Mouse (Mus musculus) adrenal gland, postnatal 14 days (tissue): ENCODE results near the gene Syt7. TPM values are rescaled to one million over a fixed set of nuclear protein-coding genes. Genes with fewer than 3 reads are reported as not detected.
A peak's percentile ranks its signal among the peaks of the same experiment; 100 is the strongest.

Source experiments
- DNase-seq: peaks from one replicate; pipeline ENCODE4 v3.0.0; 2021; ENCODE audit warnings: mixed read lengths
- total RNA-seq: library from RNA; stranded (reverse); gene quantifications from 2 replicates; pipeline ENCODE4 v1.2.3, GENCODE M21; 2021

Syt7 gene
- total RNA-seq, 1 experiment from 2014 or later, result 24.1 TPM

DNA sequence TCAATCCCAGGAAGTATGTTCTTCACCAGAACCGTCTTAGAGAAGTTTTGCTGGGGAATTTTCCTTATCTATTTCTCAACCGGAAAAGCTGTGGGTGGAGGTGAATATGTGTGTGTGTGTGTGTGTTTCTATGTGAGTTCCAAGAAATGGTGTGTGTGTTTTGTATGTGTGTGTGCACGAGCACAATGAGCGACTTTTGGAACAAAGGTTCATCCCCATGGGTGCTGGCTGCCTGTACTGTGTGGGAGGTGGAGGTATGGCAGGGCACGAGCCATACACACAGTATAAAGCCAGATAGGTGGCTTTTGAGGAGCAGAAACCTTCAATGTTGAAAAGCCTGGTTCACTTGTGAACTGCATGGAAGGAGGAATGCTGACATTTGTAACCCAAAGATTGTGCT, 1.2 kb upstream of the Syt7 start:
- DNase-seq, result no peak

DNA sequence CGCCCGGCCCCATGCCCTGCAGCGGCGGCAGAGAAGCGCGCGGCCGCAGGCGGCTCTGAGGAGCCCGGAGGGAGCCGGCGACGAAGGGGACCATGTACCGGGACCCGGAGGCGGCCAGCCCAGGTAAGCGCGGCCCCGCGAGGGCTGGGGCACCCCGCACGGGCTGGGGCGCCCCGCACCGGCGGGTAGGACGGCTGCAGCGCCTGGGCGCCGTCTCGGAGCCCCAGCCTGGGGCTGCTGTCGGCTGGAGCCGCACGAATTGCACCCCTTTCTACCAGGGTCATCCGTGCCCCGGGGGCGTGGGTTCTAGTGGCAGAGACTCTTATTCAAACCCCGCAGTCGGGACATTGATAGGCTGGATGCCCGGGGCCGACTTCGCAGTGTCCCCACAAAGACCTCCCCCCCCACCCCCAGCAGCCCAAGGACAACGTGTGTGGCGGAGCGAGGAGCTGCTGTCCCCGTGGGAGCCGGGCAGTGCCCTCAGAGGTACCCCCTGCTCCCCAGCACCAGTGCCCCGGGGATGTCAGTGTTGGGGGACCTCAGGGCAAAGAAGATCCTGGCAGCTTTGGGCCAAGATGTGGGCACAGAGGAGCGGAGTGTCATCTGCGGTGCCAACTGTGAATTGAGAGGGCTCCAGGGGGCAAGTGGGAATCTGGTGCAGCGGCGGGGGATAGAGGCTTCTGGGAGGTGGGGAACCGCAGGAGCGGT, 655 bp downstream of the Syt7 start:
- DNase-seq, result peak; percentile 52

DNA sequence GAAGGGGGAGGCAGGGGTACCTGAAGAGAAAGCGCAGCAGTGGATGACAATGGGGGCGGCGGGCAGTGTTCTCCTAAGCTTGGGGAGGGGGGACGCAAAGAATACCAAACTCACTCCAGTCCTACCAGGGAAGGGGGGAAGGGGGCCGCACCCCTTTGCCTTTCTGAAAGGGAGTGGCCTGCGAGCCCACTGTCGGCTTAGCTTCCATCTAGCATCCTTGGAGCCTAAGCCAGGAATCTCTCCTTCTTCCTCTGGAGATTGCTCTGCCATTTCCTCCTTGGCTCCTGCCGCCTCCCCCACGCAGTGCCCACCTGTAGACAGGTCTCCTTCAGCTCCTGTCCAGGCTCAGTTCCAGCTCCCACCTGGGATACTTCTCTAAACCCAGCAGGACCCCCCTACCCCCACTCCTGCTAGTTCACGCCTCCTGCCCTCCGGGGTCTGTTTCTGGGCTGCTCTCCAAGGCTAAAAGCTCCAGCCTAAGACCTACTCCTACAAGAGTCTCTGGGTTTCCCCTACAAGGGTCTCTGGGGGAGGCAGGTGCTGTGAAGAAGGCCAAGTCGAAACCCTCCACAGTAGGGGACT, 1.3 kb downstream of the Syt7 start:
- no peak for DNase-seq

DNA sequence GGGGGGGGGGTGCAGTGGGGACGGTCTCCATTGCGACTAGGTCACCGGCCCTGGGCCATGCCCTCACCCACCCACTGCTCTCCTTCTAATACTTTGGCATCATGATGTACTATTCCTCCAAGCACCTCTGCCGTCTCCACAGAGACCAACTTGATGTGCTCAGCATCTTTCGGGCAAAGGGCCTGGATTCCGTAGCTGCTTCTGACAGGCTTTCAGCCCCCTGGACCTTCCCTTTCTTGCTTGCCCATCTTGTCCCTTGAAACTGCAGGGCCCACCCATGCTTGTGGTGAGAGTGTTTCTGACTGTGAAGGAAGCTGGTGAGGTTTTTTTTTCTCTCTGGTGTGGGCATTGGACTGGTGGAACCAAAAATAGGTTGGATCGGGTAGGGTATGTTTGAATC, 2.1 kb downstream of the Syt7 start:
- no peak for DNase-seq

DNA sequence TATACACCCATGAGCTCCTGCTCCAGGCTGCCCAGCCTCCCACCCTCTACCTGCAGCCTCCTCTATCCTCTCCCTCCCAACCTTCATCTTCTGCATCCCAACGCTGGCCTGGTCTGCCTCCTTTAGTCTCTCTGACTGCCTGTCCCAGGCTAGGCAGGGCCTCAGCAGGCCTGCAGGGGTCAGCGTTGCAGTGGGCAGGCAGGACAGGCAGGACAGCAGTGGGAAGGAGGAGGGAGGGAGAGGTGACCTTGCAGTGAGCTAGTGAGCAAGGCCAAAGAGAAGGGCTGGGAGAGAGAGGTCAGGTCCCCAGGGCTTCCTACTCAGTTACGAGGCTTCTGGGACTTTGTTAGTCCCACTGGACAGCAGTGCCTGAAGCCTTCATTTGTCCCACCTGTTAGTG, 3.1 kb downstream of the Syt7 start:
- DNase-seq, result peak; percentile 85

DNA sequence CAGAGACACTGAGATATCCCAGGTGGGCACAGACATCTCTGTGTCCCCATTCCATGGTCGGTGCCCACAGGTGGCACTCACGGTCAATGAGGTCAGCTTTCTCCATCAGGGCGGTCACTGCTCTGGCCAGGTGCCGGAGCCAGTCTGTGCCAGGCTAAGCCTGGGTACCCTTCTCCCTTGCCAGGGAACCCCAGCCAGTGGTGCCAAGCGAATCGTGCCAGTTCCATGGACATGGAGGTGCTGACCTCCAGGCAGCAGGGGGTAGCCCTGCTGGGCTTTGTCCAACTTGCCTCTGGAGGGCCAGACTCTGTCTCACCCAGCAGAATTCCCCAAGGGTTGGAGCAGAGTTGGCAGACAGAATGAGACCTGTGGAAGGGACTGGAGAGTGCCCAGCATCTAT, 4.6 kb downstream of the Syt7 start:
- peak; percentile 29 for DNase-seq

DNA sequence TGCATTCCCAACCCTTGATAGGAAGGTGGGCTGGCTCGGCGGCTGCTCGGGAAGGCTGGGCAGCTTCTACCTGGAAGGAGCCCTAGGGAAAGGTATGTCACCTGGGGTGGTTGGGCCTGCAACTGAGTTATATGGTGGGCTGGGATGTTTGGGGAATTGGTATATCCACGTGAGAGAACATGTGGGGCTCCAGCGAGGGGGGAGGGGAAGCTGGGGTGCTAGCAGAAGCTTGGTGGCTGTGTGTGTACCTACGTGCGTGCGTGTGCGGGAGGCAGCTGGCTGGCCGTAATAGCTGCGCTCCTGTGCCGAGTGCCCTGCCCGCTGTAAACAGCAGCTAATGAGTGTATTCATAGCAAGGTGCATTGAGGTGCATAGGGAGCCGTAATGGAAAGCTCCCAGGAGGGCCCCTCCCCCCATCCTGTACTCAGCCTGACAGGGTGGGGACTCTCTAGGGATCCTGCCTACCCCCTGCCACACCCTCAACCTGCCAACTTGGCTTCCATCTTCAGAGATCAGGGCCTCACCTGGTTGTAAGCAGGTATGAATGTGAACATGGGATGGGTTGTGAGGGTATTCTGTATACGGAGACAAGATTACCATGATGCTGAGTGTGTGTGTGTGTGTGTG, 5.1 kb downstream of the Syt7 start:
- no peak for DNase-seq

DNA sequence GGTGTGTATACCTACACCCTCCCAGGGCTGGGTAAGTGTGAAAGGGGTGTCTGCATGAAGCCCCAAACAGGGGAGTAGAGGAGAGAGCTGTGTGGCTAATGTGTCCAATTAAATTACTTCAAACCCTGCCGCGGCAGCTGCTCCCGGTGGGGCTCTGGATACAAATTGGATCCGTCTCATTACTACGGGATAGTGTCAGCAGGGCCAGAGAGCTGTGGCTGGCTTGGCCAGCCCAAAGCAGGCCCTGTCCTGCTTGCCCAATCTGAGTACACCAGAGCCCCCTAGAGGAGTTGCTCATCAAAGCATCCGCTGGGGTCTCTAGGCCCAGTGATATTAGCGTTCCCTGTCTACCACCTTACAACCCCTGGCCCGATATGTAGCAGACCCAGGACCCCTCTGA, 6.3 kb downstream of the Syt7 start:
- DNase-seq, result peak; percentile 27

DNA sequence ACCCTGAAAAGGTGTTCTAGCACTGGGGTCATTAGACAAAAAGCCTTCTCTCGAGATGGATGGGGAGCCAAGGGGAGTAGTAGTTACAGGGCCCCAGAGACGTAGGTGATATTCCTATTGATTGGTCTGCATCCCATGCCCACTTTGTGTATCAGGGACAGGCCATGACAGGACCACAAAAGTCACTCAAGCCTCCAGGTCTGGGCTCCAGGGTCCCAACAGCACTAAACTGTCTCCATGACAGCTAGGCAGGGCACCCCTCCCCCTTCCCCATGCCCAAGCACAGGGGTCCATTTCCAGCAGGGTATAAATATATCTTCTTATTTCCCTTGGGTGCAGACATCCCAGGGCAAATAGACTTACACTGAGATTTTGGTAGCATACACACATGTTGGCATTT, 8.1 kb downstream of the Syt7 start:
- no peak for DNase-seq

DNA sequence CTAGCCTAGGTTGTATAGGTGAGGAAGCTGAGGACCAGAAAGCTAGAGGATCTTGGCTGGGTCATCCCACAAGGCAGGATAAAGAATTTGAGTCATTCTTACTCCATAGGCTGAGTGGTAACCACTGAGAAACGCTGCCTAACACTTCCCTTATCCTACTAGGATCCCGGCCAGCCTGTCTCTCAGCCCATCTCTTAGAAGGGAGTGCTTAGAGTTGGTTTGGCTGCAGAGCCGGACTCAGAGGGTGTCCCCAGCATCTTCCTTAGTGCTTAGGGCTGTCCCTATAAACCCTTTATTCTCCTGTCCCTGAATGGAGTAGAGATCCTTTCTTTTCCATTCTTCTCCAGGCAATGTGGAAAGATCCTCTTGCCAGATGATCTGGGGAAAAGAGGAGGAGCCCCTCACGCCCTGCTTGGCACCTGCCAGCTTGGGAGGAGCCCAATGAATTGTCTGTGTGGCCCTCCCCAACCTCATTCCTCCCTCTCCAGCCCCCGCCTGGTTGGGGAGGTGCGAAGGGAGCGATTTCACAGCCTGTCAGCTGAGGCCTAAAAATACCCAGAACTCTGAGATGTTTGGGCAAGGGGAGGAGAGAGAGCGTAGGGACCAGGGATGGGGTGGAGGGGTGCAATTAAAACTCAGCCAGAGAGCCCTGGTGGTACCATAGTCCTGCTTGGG, 8.7 kb downstream of the Syt7 start:
- DNase-seq, result no peak

DNA sequence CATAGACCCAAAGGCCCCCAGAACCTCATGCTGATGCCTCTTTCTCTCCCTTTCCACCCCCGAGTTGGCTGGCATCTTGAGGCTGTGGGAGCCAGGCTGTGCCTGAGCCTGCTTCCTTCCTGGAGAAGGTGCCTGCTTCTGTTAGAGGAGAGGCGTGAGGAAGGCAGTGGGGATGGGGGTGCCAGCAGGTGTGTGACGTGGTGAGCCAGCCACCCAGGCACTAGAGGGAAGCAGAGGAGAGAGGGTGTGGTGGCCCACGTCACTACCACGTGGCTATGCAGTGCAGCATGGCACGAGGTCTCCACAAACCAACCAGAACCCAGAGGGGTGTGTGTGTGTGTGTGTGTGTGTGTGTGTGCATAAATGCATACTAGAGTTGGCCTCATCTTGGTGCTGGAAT, 9.4 kb downstream of the Syt7 start:
- DNase-seq, result no peak

DNA sequence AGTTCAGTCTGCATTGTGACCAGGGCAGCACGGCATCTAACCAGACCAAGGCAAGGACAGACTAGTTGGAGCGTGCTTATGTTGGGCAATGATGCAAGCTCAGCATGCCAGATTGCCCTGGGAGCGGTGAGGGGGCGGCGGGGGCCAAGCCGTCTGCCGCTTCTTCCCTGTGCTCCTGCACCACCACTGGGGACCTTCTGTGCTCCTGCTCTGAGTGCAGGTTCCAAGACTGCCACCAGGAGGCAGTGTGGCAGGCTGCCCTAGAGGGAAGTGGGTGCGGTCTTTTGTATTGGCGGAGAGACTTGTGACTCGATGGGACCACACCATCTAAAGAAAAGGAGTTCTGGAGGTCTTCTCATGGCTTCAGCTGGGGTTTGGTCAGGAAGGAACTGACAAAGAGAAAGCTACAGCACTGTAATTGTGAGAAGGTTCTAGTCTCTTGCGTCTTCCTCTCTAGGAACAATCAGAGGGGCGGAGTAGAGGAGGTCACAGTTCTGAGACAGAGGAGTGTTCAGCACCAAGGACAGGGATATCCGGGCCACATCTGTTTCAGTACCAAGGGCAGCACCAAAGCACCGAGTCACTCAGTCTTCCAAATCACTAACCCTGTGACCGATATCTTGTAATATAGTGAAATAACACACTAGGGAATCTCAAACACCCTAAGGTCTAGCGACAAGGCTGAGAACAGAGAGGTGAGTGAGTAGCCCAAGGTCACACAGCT, 14.0 kb downstream of the Syt7 start:
- peak; percentile 82 for DNase-seq

DNA sequence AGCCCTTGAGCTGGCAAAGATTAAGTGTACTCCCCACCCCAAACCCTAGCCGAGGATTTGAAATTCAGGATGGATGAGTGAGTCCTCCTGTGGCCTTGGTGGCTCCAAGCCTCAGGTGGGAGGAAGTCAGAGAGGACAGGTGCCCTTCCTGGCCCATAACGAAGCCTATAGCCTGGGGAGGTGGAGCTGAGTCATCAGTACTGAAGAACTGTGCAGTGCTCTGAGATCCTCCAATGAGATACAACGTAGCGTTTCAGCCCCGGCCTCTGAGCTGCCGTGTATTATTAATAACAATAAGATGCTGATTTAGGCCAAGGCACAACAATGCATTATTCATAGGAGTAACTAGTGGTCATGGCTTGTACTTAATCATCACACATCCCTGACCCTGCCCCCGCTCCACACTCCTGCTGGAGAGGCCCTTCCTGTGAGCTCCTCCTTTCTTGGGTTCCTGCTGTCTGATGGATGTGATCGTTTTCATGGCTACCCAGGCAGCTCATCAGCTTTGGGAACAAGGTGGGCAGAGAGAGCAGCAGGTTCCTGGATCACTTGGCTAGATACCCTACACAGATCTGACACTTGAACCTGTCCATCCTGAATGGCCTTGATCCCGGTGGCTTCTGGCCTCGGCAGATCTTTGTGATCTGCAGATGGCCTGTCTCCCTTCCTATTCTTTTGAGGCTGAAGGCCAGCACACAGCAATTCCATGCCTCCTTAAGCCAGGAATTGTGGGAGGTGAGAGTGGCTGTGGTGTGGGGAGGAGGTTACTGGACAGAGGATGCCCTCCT, 14.9 kb downstream of the Syt7 start:
- no peak for DNase-seq

DNA sequence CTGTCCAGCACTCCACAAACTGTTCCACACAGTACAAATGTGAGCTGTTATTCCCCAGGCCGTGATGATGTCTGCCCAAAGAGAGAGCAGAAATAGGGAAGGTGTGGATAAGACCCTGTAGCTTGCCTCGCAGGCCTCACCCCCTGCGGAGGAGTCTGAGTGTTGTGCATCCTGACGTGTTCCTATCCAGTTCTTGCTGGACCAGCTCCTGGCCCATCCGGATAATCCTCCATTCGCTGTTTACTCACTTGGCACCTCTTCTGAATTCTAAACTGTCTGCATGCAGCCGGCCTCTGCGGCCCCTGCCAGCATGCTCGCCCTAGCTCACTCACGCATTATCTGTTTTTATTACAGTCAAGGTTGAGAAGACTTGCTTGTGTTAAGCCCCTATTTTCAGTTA, 15.5 kb downstream of the Syt7 start:
- DNase-seq, result no peak

DNA sequence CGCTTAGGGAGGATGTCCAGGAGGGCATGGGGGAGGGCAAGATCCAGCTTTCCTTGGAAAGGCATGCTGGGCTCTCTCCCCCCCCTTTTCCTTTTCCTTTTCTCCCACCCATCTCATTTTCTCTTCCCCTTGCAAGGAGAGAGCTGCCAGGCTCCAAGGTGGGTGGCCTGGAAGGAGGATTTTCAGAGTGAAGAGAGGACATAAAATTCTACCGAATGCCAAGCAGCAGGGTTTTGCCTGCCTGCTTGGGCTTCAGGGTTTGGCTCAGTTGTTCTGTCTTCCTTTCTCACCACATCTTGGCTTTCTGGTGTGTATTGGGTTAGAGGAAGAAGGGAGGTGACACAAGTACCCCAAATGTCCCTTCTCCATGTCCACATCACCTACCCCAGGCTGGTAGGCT, 16.0 kb downstream of the Syt7 start:
- no peak for DNase-seq

DNA sequence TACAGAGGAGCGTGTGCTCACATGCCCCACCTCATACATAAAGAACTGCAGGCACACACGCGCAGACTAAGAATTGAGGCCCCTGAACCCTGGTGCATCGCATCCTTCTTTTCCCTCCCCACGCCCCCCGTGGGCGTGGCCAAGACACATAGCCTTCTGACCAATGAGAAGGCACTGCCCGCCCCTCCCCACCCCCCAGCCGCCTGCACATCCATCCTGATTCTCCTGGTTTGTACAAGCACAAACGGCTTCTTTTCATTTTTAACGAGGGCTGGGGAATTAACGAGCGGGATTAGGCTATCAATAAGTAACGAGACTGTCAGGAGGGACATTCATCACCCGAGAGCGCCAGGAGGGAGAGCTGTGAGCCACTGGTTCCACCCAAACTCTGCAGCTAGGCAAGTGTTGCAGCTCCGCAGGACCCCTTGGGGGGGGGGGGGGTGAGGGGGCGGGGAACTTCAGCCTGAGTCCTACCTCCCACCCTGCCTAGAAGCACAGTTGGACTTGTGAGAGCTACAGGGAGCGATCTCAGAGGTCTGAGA, 24.9 kb downstream of the Syt7 start:
- DNase-seq, result no peak

DNA sequence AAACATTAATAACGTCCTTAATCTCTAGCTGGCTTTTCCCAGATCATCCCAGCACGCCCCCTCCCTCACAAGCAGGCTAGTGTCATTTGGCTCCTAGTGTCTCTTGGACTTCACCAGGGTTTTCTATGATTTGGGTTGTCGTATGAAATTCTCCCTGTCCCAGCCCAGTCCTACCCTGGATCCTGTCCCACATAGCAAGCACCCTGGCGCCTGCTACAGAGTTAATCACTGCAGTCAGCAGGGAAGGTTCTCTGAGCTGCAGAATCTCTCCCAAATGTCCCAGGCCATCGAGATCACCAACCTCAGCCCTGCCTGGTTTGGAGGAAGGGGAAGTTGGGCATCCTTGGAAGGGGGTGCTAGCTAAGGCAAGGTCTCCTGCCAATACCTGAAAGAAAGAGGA, 26.6 kb downstream of the Syt7 start:
- no peak for DNase-seq

DNA sequence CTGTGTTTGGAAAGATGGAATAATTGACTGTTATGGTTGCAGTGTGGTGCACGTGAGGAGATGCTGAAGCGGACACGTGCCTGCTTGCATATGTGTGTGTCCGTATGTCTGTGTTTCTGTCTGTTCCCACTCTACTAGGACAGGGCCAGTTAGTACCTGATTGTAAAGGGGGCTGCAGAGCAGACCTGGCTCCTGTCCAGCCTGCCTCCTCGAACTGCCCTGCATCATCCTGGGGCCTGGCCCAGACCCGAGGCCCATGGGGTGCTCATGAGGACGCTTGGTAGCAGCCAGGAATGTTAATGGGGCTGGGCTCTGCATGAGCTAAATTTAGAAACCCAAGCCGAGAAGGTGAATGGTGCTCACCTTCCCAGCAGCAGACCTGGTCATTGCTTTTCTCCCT, 28.0 kb downstream of the Syt7 start:
- no peak for DNase-seq

DNA sequence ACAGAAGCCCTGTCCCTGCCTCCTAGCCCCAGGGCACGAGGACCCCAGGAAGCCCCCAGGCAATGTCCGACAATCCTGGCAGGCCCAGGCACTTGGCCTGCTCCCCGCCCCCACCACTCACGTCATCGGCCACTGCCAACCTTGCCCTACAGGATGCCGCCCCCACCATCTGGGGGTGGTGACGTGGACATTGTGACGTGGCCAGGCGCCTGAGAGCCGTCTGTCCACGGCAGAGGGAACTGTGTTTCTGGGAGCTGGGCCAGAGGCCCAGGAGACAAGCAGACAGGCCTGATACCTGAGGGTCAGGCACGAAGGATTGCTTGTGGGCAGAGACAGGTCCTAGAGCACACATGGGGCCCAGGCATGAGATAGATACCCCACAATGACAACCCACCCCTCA, 28.5 kb downstream of the Syt7 start:
- peak; percentile 66 for DNase-seq

DNA sequence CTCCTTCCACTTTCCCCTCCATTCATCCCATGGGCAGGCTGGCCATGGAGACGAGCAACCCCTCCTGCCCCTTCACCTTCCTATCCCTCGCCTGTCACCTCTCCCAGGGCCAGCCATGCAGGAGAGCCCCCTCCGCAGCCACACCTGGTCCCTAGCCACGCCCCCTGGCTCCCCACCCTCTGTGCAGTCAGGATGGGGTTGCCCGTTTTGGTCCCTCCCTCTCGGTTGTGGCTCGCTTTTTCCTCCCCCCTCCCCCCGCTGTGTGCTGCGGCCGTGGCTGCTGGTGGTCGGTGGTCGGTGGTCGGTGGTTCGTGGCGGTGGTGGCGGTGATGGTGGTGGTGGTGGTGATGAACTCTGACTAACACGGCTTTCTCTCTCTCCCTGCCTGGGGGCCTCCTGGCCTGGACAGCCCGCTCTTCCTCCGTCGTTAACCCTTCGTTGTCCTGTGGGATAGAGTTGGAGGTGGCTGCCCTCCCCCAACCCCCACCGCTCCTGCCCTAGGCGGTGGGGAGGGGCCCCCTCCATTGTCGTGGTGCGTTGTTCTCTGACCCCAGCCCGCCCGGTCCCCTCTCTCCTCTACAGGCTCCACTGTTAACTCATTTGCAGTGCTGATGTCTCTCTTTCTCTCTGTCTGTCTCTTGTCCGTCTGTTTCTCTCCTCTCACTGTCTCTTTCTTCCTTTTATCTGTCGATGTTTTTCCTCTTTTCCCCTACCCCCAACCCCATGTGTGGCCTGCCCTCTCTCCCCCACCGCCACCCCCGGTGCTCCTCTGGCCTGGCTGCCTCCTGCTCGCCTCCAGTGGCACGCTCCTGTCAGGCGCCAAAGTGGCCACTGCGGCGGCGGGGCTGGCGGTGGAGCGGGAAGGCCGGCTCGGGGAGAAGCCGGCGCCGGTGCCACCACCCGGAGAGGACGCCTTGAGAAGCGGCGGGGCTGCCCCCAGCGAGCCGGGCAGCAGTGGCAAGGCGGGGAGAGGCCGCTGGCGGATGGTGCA, 33.4 kb downstream of the Syt7 start:
- DNase-seq, result no peak
